Mouse (Mus musculus): ENCODE measurements around the gene Lefty2.

DNA sequence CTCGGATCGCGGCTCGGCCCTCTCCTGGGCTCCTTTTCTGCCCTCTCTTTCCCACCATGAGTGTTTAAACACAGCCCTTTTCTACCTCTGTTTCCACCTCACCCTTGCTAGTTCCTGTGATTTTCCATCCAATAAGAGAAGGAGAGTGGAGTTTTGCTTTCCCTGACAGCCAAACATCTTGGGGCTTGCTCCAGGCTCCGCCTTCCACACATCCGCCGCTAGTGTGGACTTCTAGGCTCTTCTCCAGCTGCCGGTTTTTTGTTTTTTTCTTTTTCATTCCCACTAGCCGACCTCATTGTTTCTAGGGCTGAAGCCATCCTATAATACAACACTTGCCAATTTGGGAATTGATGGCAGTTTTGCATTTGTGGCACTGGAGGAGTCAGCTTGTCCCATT, 44.8 kb upstream of the Lefty2 start:
- no peak for TF ChIP-seq CTCF (IDR thresholded peaks at IDR 0.05; ENCODE audit: control insufficient read depth, insufficient read depth, insufficient read length)
- no peak for TF ChIP-seq MAX (IDR thresholded peaks at IDR 0.05)

Measured in C2C12 (cell line).